Mouse (Mus musculus) liver, embryonic 13.5 days (tissue): Measurements from ENCODE around the gene Kap. TPM values are rescaled to one million over a fixed set of nuclear protein-coding genes. Genes with fewer than 3 reads are reported as not detected.

Experiments
- polyA plus RNA-seq: library from polyadenylated mRNA; unstranded; fragments of >200 nt; fragmentation: Nextera tagmentation; extraction: Ambion mirVana; gene quantifications from 2 replicates; pipeline ENCODE4 v1.2.1, GENCODE M21; 2015

The Kap gene
- polyA plus RNA-seq, 1 experiment from 2014 or later: not detected

Other genes starting within 250 kb of the Kap start
- gene Etv6, start 181.9 kb upstream of the Kap start, polyA plus RNA-seq: 3.5 and 4.6 TPM in 2 replicates